Mouse (Mus musculus) cerebellum, adult 11 months (tissue): ENCODE measurements around the gene Ermap.

Experiments used
- DNase-seq: peaks from one replicate; pipeline ENCODE4 v3.0.0; 2022

The Ermap gene

DNA sequence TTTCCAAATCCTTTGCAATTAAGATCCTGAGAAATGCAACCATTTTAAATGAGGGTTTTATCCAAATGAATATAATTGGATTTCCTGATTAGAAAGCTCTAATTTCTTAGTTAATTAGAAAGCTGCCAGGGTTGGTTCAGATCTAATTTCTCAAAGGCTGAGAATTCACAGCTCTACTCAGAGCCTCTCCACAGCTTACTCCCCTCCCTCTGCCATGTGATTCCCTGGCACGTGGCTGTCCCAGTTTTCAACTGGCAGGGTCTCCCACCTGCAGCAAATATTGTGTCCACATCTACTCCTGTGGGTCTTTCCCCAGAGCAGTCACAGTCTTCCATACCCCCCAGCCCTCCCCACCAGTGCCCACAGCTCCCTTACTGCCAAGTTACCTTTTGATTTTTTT is 6.3 kb downstream of the Ermap start:
- no peak for DNase-seq

- DNase-seq: no peak
Measured at GRCm38 (mm10) chr4:119181456-119181855, 8.4 kb downstream of the Ermap start.

- DNase-seq: no peak
Measured at GRCm38 (mm10) chr4:119180133-119180707, 9.6 kb downstream of the Ermap start.

GRCm38 (mm10) chr4:119178331-119178730 is 11.5 kb downstream of the Ermap start:
- no peak for DNase-seq

DNA sequence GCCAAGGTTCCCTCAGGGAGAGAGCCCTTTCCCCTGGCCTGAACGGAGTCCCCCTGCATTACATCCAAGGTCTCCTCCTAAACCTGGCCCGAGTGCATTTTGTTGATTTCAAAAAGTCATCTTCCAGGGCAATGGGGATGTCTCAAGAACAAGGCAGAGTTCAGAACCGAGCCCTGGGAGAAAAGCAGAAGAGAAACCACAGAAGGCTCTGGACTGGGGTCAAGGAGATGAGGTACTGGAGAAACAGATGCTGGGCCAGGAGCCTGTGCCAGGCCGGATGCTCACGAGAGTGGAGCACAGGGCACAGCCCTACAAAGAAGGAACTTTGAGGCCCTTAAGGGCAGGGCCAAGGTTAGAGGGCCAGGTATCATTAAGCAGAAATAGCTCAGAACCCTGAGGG is 12.1 kb downstream of the Ermap start:
- DNase-seq: no peak

- DNase-seq: peak; percentile 91
Measured at GRCm38 (mm10) chr4:119173851-119174453, 15.9 kb downstream of the Ermap start, which contains the start of gene Zfp691. Gene Zfp691, minus strand, starts transcription at chr4:119174195.

DNA sequence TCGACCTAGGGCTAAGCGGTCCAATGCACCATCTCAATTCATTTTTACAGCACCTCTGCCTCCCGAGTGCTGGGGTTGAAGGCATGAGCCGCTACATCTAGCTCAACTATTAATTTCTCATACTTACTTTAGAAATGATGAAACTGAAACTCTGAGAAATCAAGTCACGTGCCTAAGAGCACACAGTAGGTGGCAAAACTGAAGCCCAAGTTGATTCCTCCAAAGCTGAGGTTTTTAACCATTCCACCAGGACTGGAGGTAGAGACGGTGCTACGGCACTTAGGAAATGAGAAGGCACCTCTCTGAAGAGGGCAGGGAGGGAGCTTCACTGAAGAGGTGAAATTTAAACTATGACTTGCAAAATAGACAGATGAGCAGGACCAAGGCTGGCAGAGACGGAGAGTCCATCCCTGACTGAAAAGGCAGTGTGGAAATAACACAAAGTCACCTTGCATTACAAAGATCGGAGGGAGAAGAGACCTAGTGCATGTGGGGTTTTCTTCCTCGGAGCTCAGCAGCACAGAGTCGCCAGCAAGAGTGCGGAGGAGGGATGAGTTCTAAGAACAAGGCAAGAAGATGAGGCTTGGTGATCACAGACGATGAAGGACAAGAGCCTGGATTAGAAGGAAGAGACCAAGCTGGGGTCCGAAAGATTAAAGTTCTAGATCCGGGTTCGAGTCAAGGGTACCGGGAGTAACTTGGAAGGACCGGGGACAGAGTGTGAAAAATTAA is 16.7 kb downstream of the Ermap start:
- peak; percentile 10 for DNase-seq

- DNase-seq: peak; percentile 80
Measured at GRCm38 (mm10) chr4:119167663-119168062, 22.1 kb downstream of the Ermap start.

- DNase-seq: no peak
Measured at GRCm38 (mm10) chr4:119167068-119167467, 22.7 kb downstream of the Ermap start.

DNA sequence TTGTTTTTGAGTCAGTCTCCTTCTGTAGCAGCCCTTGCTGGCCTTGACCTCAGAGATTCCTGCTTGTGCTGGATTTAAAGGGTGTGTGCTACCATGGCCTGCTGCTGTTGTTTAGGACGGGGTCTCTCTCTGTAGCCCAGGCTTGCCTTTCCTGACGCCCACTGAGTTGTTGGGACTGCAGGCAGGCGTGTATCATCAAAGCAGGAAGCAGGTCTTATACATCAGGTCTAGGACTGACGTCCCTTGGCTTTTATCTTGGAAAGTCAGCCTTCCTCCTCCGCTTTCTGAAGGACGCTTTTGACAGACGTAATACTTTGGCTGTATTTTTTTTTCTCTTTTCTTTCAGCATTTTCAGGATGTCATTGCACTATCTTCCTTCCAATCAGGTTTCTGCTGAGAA is 23.9 kb downstream of the Ermap start:
- no peak for DNase-seq

DNA sequence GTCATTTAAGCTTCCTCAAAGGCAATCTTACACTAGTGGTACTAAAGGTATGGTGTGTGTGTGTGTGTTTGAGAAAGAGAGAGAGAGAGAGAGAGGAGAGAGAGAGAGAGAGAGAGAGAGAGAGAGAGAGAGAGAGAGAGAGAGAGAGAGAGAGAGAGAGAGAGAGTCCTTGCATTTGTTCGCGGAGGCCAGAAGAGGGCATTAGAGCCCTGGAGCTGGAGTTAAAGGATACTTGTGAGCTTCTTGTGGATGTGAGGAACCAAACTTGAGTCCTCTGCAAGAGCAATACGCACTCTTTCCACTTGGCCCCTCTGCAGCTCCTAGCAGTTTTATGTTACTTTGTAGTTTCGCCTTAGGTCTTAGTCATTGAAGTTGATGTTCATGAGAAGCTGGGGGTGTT is 26.8 kb downstream of the Ermap start:
- no peak for DNase-seq

DNA sequence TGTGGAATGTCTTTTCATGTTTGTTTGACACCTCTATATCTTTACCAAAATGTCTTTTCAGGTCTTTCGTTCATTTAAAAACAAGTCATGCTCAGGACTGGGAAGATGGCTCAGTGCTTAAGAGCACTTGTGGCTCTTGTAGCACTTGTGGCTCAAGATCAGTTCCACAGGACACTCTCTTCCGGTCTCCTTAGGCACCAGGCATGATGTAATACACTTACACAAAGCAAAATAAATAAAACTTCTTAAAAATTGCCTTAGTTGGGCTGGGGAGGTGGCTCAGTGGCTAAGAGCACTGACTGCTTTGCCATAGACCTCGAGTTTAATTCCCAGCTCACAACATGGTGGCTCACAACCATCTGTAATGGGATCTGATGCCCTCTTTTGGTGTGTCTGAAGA is 28.5 kb downstream of the Ermap start:
- no peak for DNase-seq

- no peak for DNase-seq
Measured at GRCm38 (mm10) chr4:119157891-119158290, 31.9 kb downstream of the Ermap start.

DNA sequence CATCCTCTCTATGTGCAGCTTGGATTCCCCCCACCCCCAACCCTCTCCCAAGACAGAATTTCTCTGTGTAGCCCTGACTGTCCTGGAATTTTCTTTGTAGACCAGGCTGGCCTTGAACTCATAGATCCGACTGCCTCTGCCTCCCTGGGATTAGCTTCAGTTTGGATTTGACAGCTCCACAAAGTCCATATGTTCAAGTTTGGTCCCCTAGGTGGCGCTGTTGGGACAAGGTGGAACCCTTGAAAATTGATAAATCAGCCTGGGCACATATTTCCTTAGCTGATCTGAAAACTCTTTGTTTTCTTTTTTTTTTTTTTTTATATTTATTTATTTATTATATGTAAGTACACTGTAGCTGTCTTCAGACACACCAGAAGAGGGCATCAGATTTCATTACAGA is 32.6 kb downstream of the Ermap start:
- DNase-seq: no peak

DNA sequence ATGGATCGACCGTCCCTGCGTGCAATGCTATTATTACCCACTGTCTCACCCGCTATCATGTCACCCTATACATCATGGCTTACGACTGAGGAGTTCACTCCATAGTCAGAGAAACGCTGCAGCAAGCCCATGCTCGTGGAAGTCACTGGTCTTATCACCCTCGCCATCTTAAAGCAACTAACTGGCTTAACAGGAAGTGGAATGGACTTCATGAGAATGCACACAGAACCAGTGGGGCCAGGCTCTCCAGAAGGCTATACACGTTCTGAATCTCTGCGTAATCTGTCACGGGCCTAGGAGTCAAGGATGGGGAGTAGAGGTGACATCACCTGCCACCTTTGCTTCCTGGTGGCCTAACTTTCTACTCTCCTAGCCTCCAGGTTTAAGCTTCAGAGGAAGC is 41.1 kb downstream of the Ermap start:
- DNase-seq: no peak

DNA sequence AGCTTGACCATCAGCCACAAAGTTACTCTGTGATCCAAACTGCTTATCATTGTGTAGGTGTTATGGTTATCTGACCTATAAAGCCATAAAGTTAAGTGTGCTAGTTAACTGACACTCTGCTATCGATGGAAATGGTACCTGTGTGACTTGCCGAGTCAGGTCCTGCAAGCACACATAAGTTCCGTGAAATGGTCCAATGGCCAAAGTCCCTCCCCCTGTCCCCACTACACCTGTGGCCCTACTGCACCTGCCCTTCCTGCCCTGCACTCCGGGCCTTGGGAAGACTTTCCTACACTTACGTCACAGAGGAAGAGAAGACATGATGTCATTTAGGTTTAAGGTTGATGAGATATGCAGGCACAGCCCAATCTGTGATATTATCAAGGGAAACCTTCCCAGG is 42.5 kb downstream of the Ermap start:
- DNase-seq: no peak

DNA sequence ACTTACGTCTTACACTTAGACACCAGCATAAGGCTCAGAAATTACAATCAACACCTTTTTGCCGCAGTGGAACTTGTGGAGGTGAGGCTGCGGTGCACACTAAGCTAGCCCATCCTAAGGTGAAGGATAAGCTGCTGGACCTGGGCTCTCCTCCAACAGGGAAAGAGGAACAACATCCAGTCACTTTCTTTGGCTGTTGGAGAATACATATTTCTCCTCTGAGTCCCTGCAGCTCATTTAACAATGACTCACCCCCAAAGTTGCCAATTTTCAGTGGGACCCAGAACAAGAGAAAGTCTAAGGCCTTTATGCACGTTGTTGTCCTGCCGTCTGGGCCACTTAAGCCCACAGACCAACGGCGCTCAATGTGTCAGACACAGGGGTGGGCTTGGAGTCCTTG is 43.0 kb downstream of the Ermap start:
- no peak for DNase-seq

GRCm38 (mm10) chr4:119142230-119142871 is 47.5 kb downstream of the Ermap start:
- DNase-seq: no peak

- DNase-seq: no peak
Measured at GRCm38 (mm10) chr4:119141191-119141590, 48.6 kb downstream of the Ermap start.

DNA sequence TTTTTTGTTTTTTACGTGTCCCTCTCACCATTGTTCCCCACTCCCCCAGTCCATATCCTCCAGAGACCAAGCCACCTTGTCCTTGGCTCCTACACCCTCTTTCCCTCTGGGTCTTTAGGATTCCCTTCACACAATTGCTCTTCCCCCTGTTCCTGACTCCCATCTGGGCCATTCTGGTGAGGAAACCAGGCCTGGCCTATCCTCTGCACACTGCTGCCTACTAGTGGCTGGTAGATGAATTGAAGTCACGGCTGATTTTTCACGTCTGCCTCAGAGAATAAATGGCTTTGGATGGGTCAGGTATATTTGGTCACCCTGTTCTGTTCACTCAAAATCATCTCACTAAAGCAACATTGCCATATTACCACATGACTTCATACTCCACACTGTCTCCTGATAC is 49.7 kb downstream of the Ermap start:
- DNase-seq: no peak

DNA sequence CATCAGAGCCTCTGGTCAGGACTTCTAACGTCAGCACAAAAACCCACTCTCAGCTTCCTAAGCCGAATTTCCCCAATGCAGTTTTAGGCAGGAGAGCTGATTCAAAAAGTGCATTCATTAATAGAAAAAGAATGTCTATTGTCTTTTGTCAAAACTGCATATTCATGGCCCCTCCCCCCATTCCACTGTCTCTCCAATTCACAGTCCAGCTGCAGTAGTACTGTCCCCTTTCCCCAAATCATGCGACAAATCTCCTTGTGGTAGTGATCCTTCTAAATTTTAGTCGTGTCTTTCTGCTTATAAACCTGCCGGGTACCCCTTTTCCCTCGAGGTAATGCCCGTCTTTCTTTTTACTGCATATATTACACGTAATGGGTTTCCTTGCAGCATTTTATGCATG is 51.0 kb downstream of the Ermap start:
- no peak for DNase-seq

- DNase-seq: peak; percentile 82
Measured at GRCm38 (mm10) chr4:119138171-119138570, 51.6 kb downstream of the Ermap start.

DNA sequence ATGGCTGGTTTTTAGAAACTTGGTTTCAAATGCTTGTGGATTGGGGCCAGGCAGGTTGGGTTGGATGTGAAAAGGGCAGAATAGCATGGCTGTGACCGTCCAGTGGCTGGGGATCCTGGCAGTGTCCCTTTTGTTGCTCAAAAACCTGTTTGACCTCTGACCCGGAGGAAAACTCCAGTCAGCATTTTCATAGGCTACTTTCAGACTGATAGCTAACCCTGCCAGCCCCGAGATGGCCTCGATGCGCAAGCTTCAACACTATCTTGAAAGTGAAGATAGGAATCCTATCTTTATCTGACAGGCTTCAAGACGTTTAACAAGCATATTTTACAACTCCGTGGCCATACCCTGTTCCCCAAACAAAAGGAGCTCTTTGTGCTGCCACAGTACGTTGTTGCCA is 52.5 kb downstream of the Ermap start:
- DNase-seq: no peak

DNA sequence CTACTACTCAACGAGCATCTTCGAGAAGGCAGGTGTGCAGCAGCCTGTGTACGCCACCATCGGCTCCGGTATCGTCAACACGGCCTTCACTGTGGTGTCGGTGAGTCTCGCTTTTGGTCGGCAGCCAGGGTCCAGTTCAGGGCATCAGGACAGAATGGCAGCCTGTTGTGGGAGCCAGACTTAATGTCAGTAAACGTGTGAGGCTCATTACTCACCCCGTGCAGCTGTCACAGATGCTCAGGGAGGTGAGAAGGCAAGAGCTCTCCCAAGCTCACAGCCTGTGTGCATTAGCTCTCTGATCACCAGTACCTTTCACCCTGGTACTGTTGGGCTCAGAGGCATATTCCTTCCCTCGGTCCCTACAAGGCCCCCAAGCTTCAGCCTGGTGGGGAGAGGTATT is 56.0 kb downstream of the Ermap start:
- DNase-seq: no peak
